Mouse (Mus musculus) frontal cortex, postnatal 25 days (tissue): ENCODE data around the gene Aif1.

ENCODE experiments used
- DNase-seq, 2 experiments: peaks; one replicate each; pipeline ENCODE4 v3.0.0; 2022; ENCODE audit warnings: low spot score in 2 of 2

Gene Aif1

GRCm38 (mm10) chr17:35175968-35176367 is at the start of gene Aif1:
Gene Aif1, minus strand, starts transcription at chr17:35176068.
- DNase-seq: no peak

DNA sequence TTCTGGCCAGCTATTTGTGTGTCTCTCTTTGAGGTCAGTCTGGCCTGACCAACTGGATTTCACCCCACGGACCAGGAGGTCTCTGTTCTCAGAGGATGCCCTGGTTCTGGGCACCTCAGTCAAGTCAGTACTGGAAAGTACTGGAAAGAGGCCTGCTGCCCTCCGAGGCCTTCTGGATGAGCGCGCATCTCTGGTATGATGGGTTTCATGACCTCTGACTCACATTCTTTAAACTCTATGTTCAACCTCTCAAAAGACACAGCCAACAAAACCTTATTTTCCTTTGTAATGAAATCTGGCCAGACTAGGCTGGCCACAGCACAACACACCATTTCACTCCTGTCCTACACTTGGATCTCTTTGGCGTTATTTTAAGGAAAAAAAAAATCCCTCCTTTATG is 49.6 kb upstream of the Aif1 start:
- DNase-seq: no peak

GRCm38 (mm10) chr17:35224641-35225040 is 48.8 kb upstream of the Aif1 start:
- DNase-seq: no peak

DNA sequence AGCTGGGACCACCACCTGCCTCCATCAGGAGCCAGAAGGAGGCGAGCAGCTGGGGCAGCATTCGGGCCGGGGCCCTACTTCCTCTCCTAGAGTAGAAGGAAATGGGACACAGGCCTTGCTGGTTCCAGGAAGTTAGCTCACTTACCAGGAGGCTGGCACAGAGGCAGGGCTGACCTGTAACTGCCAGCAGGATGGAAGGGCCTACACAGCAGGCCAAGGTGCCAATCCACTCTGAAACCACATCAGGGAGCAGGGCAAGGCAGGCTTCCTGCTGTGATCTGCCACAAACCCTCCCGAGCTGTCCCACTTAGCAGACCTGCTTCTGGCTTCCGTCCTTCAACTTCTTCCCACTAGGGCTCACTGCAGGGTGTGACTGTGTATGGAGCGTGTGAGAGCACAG is 46.4 kb upstream of the Aif1 start:
- DNase-seq: no peak

DNA sequence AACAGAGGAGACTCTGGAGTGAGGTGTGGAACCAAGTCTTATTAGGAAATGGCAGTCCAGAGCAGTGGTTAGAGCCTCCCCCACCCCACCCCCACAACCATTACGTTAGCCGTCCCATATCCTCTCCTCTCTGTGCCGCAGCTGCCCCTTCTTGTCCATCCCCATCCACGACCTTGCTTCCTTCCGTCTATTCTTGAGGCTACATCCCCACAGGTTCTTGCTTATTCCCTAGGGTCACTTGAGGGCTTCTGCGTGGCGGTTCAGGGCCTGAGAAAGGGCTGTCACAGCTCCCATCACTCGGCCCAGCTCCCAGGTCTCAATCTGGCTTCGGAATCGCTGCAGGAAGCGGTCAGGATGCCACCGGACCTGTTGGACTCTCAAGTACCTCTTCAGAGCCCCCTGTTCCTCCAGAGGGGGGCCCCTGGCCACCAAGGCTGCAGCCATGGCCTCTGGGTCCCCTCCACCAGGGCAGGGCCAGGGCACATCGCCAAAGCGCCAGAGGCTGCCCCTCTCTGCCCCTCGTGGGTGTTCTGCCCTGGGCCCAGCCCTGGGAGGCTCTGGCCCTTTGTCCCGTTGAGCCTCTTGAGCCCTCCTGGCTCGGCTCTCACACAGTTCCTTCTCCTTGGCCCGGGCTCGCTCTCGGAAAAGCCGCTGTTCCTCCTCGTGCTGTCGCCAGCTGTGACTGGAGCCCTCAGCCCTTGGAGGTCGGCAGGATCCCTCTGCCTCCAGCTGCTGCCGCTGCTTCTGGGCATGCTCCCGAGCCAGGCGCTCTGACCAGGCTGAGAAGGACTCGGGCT is 44.5 kb upstream of the Aif1 start, which contains the start of gene Gm16181:
Gene Gm16181, plus strand, starts transcription at position 679 of the 797 bp plus-strand sequence.
- no peak for DNase-seq

DNA sequence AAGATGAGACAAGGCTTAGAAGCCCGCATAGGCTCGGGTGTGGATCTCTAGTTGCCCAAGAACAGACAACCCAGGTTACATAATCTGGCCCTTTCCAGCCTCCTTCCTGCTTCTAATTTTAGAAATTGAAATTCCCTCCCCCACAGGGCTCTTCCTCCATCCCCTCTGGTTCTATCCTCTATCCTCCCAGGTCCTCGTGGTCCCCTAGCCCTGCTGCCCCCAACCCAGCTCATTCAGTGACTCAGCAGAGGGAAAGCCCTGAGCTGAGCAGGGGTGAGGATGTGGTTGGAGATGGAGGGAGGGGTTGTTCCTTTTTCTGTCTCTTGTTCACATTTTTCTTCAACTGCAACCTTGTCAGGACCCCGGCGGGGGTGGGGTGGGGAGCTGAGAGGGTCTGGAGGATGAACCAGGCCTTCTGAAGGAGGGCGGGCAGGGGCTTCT is 43.8 kb upstream of the Aif1 start:
- DNase-seq: no peak

- DNase-seq: no peak
Observed at GRCm38 (mm10) chr17:35218516-35219193, 42.8 kb upstream of the Aif1 start.

DNA sequence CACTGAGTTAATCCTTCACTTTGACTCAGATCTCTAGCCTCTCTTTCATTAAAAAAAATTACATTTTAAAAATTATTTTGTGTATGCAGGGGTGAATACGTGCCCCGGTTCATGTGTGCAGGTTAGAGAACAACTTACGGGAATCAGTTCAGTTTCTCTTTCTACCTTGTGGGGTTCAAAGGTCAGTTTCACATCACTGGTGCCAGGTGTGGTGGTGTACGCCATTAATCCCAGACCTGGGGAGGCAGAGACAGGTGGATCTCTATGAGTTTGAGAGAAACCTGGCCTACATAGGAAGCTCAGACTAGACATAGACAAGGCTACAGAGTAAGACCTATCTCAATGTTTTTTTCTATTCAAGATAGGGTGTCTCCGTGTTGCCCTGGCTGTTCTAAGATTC is 37.2 kb upstream of the Aif1 start:
- no peak for DNase-seq

DNA sequence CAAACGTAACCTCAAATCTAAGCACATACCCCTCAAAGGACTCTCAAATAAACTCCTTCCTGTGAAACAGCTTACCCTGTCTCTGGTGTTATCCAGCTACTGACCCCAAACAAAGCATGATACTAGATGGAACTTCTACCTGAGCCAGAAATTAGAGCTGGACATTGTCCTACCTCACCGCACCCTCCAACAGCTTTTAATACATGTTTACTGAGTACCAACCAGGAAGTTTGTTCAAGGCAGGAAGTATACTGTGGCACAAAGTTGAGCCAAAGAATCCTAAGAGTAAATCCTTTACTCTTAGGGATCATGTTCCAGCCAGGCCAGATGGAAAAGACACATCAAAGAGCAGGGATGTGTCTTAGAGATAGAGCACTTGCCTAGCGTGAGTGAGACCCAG is 34.7 kb upstream of the Aif1 start:
- DNase-seq: no peak

- no peak for DNase-seq
Observed at GRCm38 (mm10) chr17:35209785-35210535, 34.1 kb upstream of the Aif1 start.

- DNase-seq: no peak
Observed at GRCm38 (mm10) chr17:35205380-35205769, 29.5 kb upstream of the Aif1 start.

- DNase-seq: no peak
Observed at GRCm38 (mm10) chr17:35204494-35205379, 28.9 kb upstream of the Aif1 start, which contains the start of gene Lta. Gene Lta, minus strand, starts transcription at chr17:35205351.

- no peak for DNase-seq
Observed at GRCm38 (mm10) chr17:35202442-35202841, 26.6 kb upstream of the Aif1 start.

DNA sequence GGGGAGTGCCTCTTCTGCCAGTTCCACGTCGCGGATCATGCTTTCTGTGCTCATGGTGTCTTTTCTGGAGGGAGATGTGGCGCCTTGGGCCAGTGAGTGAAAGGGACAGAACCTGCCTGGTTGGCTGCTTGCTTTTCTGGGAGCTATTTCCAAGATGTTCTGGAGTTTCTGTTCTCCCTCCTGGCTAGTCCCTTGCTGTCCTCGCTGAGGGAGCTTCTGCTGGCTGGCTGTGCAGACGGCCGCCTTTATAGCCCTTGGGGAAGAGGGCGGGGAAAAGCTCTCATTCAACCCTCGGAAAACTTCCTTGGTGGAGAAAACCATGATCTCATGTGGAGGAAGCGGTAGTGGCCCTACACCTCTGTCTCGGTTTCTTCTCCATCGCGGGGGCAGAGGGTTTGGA is 25.9 kb upstream of the Aif1 start, which contains the start of gene Tnf:
Gene Tnf, minus strand, starts transcription at position 221 of the 400 bp plus-strand sequence.
- no peak for DNase-seq

- DNase-seq: no peak
Observed at GRCm38 (mm10) chr17:35201128-35201527, 25.3 kb upstream of the Aif1 start.

DNA sequence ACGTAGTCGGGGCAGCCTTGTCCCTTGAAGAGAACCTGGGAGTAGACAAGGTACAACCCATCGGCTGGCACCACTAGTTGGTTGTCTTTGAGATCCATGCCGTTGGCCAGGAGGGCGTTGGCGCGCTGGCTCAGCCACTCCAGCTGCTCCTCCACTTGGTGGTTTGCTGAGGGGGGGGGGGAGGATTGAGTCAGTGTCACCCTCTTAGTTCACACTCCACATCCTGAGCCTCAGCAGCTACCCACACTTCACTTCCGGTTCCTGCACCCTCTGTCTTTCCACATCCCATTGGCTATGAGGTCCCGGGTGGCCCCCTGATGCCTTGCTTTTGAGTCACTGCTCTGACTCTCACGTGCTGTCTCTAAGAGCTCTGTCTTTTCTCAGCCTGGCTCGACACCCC is 24.5 kb upstream of the Aif1 start:
- no peak for DNase-seq

- DNase-seq: no peak
Observed at GRCm38 (mm10) chr17:35198946-35199345, 23.1 kb upstream of the Aif1 start.

DNA sequence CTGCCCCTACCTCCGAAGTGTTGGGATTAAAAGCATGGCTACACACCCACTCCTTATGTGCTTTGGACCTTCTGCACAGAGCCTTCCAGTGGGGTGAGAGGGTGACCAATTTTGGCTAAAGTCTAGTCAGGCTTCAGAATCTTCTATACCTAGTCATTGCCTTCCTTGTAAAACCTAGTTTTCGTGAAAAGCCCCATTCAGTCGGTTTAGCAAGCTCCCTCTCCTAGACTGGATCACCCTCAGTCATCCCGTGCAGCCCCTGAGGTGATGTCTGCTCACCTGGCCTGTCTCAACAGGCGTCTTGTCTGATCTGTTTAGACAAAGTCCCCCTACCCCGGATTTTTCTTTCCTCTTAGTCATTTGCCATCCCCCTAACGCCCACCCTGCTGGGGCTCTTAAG is 22.2 kb upstream of the Aif1 start:
- DNase-seq: no peak

DNA sequence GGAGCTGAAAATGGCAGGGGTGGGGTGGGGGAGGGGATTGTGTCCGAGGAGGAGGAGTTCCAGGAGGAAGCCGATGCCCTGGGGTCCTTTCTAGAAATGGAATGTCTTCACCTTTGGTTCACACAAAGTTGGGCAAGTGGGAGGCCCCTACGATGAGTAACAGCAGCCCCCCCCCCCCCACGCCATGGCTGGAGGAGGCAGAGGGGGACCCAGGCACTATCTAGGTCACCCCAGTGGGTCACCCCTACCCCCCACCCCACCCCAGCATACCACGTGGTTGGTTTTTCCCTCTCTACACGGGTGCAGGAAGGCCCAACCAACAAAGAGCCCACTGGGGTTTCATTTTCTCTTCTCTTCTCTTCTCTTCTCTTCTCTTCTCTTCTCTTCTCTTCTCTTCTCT is 21.3 kb upstream of the Aif1 start:
- DNase-seq: no peak

DNA sequence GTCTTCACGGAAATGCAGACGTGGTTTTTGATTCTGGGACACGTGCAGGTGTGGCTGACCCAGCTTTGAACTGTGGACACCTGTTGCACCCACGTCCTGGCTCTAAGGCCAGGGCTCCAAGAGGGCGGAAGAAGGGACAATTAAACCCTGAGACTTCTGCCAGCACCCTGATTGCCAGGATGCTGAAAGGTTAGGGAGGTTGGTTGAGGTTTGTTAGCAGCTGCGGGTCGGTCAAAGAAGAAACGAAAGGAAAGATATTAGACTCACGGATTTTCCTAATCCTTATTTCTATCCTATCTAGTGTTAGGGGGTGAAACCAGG is 20.4 kb upstream of the Aif1 start:
- DNase-seq: no peak

- DNase-seq: peak; percentile 60 to 66
Observed at GRCm38 (mm10) chr17:35195631-35196320, 19.9 kb upstream of the Aif1 start.
